Mouse (Mus musculus): Measurements from ENCODE around the gene Ddx5. TPM values are rescaled to one million over a fixed set of nuclear protein-coding genes. Genes with fewer than 3 reads are reported as not detected.
A peak's percentile ranks its signal among the peaks of the same experiment; 100 is the strongest.
"Not testable (repeated sequence)": the region's sequence is repeated elsewhere in the genome, so short reads cannot be mapped to it uniquely, and the experiment has no call there.

The Ddx5 gene
- polyA plus RNA-seq, 1 experiment = 642 TPM

DNA sequence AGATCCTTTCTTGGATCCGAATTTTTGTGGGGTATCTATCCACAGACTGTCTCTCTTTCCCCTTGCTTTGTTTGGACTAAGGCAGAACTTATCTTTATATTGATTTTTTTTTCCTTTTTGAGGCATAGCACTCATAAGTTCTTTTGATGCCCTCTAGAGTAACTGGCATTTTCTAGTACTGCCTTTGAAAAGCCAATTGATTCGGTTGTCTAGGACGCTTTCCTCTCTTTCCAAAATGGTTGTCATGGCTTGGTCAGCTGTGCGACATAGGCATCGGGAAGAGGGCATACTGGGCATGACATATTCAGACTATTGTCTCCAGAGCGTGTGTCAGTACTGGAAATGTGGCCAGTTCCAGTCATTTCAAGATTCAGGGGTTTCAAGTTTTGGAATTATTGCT, 664 bp upstream of the Ddx5 start:
- TF ChIP-seq CTCF (IDR thresholded peaks at IDR 0.05; ENCODE audit: control insufficient read depth, insufficient read depth, insufficient replicate concordance, low read depth, low read length) (no peak), POLR2A (IDR thresholded peaks at IDR 0.05; ENCODE audit: control insufficient read depth, low read depth, low read length) (no peak)
- H3K27ac ChIP-seq (ENCODE audit: control insufficient read depth, insufficient read depth, low read depth, low read length) = peak overlapping the region; percentile 100
- peaks cover 22% of the 10 kb centered on the region for H3K36me3 ChIP-seq (ENCODE audit: control insufficient read depth, insufficient read depth, low read length)
- H3K4me3 ChIP-seq (ENCODE audit: control insufficient read depth, low read depth, low read length) = peak overlapping the region; percentile 98
- no peaks in the 10 kb centered on the region for H3K4me1 ChIP-seq (ENCODE audit: control insufficient read depth, insufficient read depth, low read length)
- no peaks in the 10 kb centered on the region for H3K27me3 ChIP-seq (ENCODE audit: control insufficient read depth, insufficient read depth, low read length)

DNA sequence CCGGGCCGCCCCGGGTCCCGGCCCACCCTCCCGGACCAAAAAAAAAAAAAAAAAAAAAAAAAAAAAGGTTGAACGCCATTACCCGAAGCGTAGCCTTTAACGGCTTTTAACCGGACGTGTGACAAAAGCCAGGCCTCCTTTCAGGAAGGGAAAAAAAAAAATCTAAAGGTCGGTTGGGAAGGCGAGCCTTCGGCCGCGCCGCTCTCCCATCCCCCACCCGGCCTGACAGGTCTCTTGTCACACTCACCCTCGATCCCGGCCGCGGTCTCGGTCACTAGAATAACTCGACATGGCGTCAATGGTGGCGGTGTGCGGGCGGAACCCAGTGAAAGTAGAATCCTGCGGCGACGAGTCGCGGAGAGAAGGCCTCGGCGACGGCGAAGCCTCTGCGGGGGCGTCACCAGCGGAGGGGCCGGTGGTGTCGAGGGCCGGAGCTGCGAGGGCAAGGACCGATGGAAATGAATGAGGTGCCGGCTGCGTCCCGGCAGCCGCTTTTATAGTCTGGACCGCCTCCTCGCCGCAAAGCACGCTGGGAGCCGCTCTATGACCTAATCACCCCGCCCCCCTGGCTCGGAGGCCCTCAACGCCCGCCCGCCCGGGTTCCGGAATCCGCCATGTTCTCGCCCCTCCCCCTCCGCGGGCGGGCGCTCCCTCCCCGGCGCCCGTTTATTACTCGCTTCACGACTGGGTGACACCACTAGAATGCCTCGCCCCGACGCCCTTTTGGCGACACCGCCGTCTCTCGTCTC, 785 bp downstream of the Ddx5 start:
- peaks cover 20% of the 10 kb centered on the region for H3K36me3 ChIP-seq (ENCODE audit: control insufficient read depth, insufficient read depth, low read length)

DNA sequence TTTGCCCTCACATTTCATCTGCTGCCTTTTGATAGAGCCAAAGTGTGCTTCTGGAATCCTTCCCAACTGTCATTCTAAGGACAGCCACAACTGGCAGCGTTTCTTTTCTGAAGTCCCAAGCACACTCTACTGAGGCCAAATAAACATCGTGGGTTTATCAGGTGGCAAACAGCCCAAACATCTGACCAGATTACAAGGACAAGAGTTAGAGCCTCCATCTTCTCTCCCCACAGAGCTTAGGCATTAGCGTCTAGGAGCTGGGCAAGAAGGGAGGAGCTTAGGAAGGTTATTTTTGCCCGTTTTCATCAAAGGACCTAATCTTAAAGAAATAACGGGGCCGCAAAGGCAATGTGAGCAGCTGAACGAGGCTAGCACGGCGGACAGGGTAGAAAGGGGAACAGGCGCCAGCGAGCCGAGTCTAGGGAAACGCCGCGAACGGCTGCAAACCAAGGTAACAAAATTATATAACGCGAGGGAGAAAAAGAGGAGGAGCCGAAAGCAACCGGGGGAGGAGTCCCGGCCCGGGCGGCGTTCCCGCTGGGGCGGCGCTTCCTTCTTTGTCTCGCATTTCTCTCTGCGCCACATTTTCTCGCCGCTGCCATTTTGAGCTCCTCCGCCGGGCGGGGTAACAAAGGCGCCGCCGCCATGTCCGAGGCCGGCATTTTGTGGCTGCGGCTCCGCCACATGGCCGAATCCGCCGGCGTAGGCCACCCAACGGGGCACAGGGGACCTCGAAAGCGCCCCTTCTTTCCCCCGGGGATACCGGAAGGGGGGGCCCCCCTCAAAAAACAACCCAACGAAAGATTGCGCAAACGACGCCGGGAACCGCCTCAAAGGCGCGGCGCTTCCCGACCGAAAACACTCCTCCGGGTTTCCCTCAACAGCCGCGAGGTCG, 1.6 kb downstream of the Ddx5 start:
- Histone ChIP-seq H3K36me3 (ENCODE audit: control insufficient read depth, insufficient read depth, low read length) (peaks cover 21% of the 10 kb centered on the region), H3K27ac (ENCODE audit: control insufficient read depth, insufficient read depth, low read depth, low read length) (peak overlapping the region; percentile 100), H3K27me3 (ENCODE audit: control insufficient read depth, insufficient read depth, low read length) (no peaks in the 10 kb centered on the region), H3K4me1 (ENCODE audit: control insufficient read depth, insufficient read depth, low read length) (no peaks in the 10 kb centered on the region), H3K4me3 (ENCODE audit: control insufficient read depth, low read depth, low read length) (peak overlapping the region; percentile 98)
- TF ChIP-seq POLR2A (IDR thresholded peaks at IDR 0.05; ENCODE audit: control insufficient read depth, low read depth, low read length) = peak; percentile 34; the same call in 1 of the 2 replicates
- TF ChIP-seq CTCF (IDR thresholded peaks at IDR 0.05; ENCODE audit: control insufficient read depth, insufficient read depth, insufficient replicate concordance, low read depth, low read length) = no peak

More for the DNA sequence above, 785 bp downstream of the Ddx5 start:
- Histone ChIP-seq H3K4me1 (ENCODE audit: control insufficient read depth, insufficient read depth, low read length) (no peaks in the 10 kb centered on the region), H3K27me3 (ENCODE audit: control insufficient read depth, insufficient read depth, low read length) (no peaks in the 10 kb centered on the region), H3K27ac (ENCODE audit: control insufficient read depth, insufficient read depth, low read depth, low read length) (peak overlapping the region; percentile 100), H3K4me3 (ENCODE audit: control insufficient read depth, low read depth, low read length) (peak overlapping the region; percentile 98)
- TF ChIP-seq CTCF (IDR thresholded peaks at IDR 0.05; ENCODE audit: control insufficient read depth, insufficient read depth, insufficient replicate concordance, low read depth, low read length) (no peak), POLR2A (IDR thresholded peaks at IDR 0.05; ENCODE audit: control insufficient read depth, low read depth, low read length) (peak; percentile 100)

DNA sequence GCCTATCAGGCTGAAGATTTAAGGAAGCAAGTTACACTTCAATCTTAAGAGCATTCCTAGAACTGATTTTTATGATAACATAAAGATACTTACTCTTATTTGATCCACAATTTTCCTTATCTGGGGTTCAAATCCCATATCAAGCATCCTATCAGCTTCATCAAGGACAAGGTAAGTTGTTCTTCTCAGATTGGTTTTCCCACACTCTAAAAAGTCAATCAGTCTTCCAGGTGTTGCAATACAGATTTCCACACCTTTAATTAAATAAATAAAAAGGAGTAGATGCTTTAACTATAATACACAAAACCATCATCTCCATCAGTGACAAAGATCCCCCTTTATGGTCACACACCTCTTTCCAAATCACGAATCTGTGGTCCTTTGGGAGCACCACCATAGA, 3.9 kb downstream of the Ddx5 start:
- Histone ChIP-seq H3K36me3 (ENCODE audit: control insufficient read depth, insufficient read depth, low read length) (peaks cover 21% of the 10 kb centered on the region), H3K27ac (ENCODE audit: control insufficient read depth, insufficient read depth, low read depth, low read length) (no peak overlapping the region), H3K4me1 (ENCODE audit: control insufficient read depth, insufficient read depth, low read length) (no peaks in the 10 kb centered on the region), H3K4me3 (ENCODE audit: control insufficient read depth, low read depth, low read length) (peak overlapping the region; percentile 22; the same call in 1 of the 2 replicates), H3K27me3 (ENCODE audit: control insufficient read depth, insufficient read depth, low read length) (no peaks in the 10 kb centered on the region)
- TF ChIP-seq CTCF (IDR thresholded peaks at IDR 0.05; ENCODE audit: control insufficient read depth, insufficient read depth, insufficient replicate concordance, low read depth, low read length) (no peak), POLR2A (IDR thresholded peaks at IDR 0.05; ENCODE audit: control insufficient read depth, low read depth, low read length) (no peak)

DNA sequence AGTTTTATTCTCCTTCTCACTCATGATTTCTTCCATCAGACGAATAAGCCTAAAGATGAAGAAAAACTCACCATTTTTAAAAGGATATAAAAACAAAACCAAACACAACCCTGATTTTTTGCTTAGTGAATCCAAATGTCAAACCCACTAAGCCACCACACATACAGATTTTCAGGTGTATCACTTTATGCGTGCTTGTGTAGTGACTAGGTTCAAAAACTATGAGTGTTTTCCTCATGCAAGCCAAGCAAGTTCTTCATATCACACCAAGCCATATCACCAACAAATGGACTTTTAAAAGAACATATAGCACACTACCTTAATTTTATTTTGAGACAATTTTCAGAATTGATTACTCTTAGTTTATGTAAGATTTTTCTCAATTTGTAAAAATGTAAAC, 4.5 kb downstream of the Ddx5 start:
- no peak overlapping the region for H3K27ac ChIP-seq (ENCODE audit: control insufficient read depth, insufficient read depth, low read depth, low read length)
- TF ChIP-seq CTCF (IDR thresholded peaks at IDR 0.05; ENCODE audit: control insufficient read depth, insufficient read depth, insufficient replicate concordance, low read depth, low read length) (no peak), POLR2A (IDR thresholded peaks at IDR 0.05; ENCODE audit: control insufficient read depth, low read depth, low read length) (no peak)
- H3K27me3 ChIP-seq (ENCODE audit: control insufficient read depth, insufficient read depth, low read length) = no peaks in the 10 kb centered on the region
- H3K36me3 ChIP-seq (ENCODE audit: control insufficient read depth, insufficient read depth, low read length) = peaks cover 21% of the 10 kb centered on the region
- no peak overlapping the region for H3K4me3 ChIP-seq (ENCODE audit: control insufficient read depth, low read depth, low read length)
- no peaks in the 10 kb centered on the region for H3K4me1 ChIP-seq (ENCODE audit: control insufficient read depth, insufficient read depth, low read length)

DNA sequence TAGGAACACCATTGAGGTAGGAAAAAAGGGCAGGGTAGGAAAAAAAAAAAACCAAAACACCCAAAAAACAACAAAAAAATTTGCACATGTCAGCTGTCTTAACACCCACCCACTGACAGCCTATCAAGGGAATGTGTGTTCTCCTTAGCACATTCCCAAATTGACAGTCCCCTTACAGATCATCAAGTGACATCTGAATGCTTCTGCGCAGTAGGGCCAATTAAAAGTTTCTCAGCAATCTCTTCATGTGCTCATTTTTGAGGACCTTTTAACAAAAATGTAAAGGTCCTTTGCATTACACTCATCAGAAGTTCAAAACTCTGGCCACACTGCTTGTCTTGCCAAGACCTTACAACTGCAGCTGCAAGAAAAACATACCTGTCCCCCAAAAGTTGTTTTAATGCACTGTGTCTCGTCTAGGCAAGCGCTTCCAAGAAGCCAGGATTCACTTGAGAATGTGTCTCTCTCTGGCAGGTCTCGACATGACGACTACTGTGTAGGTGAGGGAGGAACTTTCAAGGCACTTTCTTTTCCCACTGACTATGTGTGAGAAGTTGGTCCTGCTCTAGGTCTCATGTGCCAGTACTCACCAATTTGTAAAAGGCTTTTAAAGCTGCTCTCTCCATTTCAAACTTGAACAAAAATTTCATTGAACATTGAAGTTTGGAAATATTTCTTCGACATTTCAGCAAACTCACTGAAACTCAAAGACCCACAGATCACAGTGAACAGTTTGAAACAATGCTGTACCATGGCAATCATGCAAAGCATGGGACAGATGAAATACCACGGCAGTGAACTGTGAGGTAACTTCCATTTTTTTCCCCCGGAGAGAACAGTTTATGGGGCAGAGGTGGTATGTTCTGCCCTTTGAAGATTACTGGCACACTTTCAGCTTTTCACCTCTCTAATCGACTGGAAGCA, 5.9 kb downstream of the Ddx5 start:
- Histone ChIP-seq H3K4me3 (ENCODE audit: control insufficient read depth, low read depth, low read length) (peak overlapping the region; percentile 14; the same call in 1 of the 2 replicates), H3K4me1 (ENCODE audit: control insufficient read depth, insufficient read depth, low read length) (peaks cover 4% of the 10 kb centered on the region; the same call in 1 of the 2 replicates), H3K27ac (ENCODE audit: control insufficient read depth, insufficient read depth, low read depth, low read length) (no peak overlapping the region; the same call in 1 of the 2 replicates), H3K36me3 (ENCODE audit: control insufficient read depth, insufficient read depth, low read length) (peaks cover 20% of the 10 kb centered on the region), H3K27me3 (ENCODE audit: control insufficient read depth, insufficient read depth, low read length) (no peaks in the 10 kb centered on the region)
- TF ChIP-seq POLR2A (IDR thresholded peaks at IDR 0.05; ENCODE audit: control insufficient read depth, low read depth, low read length) = no peak
- no peak for TF ChIP-seq CTCF (IDR thresholded peaks at IDR 0.05; ENCODE audit: control insufficient read depth, insufficient read depth, insufficient replicate concordance, low read depth, low read length)

DNA sequence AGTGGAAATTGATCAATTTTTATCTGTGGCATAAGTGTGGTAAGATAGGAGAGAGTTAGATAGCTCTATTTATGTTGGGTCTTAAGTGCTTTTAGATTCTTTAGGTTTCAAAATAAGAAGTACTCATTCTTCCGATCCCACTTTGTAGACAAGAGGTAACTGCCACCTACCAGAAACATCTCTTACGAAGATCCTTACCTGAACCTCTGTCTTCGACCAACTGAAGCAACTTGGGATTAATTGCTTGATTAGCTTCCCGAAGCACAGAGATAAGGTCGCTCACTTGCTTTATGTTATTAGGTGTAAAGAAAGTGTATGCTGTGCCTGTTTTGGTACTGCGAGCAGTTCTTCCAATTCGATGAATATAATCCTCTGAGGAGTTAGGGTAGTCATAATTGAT, 6.7 kb downstream of the Ddx5 start:
- not testable (repeated sequence) for H3K27ac ChIP-seq (ENCODE audit: control insufficient read depth, insufficient read depth, low read depth, low read length); H3K27me3 ChIP-seq (ENCODE audit: control insufficient read depth, insufficient read depth, low read length); H3K4me1 ChIP-seq (ENCODE audit: control insufficient read depth, insufficient read depth, low read length); H3K4me3 ChIP-seq (ENCODE audit: control insufficient read depth, low read depth, low read length)
- H3K36me3 ChIP-seq (ENCODE audit: control insufficient read depth, insufficient read depth, low read length) = peaks cover 11% of the 10 kb centered on the region

All from testis, adult 2 months (tissue).